Mouse (Mus musculus) liver, adult (tissue): Measurements from ENCODE around the gene Cep131.

ENCODE experiments used
- GATA4 ChIP-seq: IDR thresholded peaks from 2 replicates; pipeline ENCODE4 v1.6.1; 2014; ENCODE audit warnings: mild to moderate bottlenecking, low read length; ENCODE audit not compliant: insufficient replicate concordance

The Cep131 gene

DNA sequence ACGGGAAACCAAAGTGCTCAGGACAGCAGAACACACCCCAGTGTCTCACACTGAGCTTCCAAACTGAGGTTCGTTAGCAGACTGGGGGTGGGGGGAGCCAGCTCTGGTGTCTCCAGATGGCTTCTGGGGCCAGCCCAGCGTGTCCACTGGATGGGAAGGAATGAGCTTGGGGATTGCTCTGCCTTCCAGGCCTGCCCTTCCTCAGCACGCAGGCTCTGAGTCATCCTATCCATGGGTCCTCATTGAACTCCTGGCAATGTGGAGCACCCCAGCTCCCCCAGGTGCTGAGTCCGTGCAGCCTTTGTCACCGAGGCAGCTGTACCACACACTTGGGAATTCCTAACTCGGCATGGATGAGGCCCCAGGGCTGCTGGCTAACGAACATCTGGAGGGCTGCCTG lies 64.4 kb downstream of the Cep131 start:
- TF ChIP-seq GATA4, result no peak

- TF ChIP-seq GATA4, result no peak
These were observed 65.3 kb downstream of the Cep131 start for GRCm38 (mm10) chr11:120021367-120021766.

DNA sequence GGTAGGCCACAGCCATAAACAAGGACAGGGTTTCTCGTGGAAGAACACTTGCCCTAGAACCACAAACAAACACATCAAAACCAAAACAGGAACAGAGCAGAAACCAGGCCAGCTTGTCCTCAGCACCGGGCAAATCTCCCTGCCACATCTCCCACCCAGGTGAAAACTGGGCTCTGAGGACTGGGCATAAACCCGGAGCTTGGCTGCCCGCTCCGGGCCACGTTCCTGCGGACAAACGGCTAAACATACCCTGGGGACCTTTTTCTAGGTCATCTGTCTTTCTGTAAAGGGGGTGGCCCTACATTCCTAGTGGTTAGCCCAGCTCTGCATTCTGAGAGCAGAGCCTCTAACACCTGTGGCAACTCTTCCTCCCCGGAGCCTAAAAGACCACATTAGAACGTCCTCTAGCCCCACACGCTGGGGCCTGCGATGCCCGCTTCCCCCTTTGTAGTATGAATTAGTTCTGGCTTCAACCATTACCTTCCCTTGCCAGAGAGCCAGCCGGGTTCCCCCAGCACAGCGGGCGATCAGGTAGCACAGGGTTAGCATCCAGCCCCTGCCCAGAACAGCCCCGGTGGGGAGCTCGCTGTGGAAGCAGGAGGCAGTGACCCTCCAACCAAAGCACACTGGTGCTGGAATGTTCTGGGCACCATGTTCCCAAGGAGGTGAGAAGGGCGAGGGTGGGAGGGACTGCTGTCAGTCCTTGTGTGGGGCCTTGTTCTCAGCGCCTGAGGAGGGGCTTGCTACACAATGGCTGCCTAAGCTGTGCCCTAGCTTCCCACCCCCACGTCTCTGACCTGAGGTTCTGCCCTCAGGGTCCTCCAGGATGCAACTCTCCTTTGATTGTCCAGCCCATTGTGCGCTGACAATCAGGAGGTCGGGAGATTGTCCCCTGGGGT lies 66.8 kb downstream of the Cep131 start:
- no peak for TF ChIP-seq GATA4

GRCm38 (mm10) chr11:120017011-120017410 lies 69.6 kb downstream of the Cep131 start:
- no peak for TF ChIP-seq GATA4

- TF ChIP-seq GATA4, result no peak
These were observed 71.9 kb downstream of the Cep131 start for GRCm38 (mm10) chr11:120014758-120015157.
